ENCODE assay signal across 9 mouse cellular contexts in genomic region chr4:58999686-59000085, GRCm38 (mm10). TPM values are rescaled to one million over a fixed set of nuclear protein-coding genes. Genes with fewer than 3 reads are reported as not detected.
DNase-seq lines count a peak whose midpoint lies in the region; ATAC-seq and TF ChIP-seq lines count a peak whose summit lies in the region.
"Had no signal": no experiment of that assay in that cellular context is flagged by ENCODE, and none has a peak within 500 bp of the region (broad histone marks: within the 10 kb centered on the region; RNA-seq: fewer than 3 reads in every experiment).

No protein-coding gene starts in this region.

- no peak overlapping the region for H3K27ac ChIP-seq in forebrain, embryonic 11.5 days (ENCODE audit: low read depth, low read length)
- no peak overlapping the region for H3K27ac ChIP-seq in forebrain, embryonic 15.5 days (replicated peaks)
- no peak overlapping the region for H3K27ac ChIP-seq in MEL (ENCODE audit: control insufficient read depth, low read depth, low read length)
- H3K27ac ChIP-seq: macrophage had no signal

- DNase-seq in forebrain, embryonic 11.5 days (ENCODE audit: low spot score), result peak; percentile 78
- DNase-seq in MEL (ENCODE audit: low read depth, low spot score), result peak; percentile 87
- DNase-seq in cerebellum, adult 8-10 months, result peak; percentile 72
- DNase-seq in gastrocnemius, postnatal 10 days, result peak; percentile 71
- peak; percentile 55 for DNase-seq in layer of hippocampus, adult 9-10 months (ENCODE audit: low spot score)
- peak; percentile 58 to 81 for DNase-seq in spleen, postnatal 10 days (ENCODE audit: low spot score in 2 of 2)

- peaks cover 16% of the 10 kb centered on the region for H3K79me2 ChIP-seq in MEL (ENCODE audit: control insufficient read depth, insufficient read depth, low read length, poor library complexity)

- no peaks in the 10 kb centered on the region for H3K36me3 ChIP-seq in forebrain, embryonic 11.5 days (ENCODE audit: control insufficient read depth, insufficient read depth, low read length)
- H3K36me3 ChIP-seq in forebrain, embryonic 15.5 days, result no peaks in the 10 kb centered on the region
- peaks cover 0 to 19% of the 10 kb centered on the region in 2 experiments; a peak in 2 of 4 replicates for H3K36me3 ChIP-seq in MEL (ENCODE audit: control insufficient read depth in 1 of 2, insufficient read depth in 2 of 2, low read length in 2 of 2)

- 15% methylated on average over 2 of the region's 2 CpGs for WGBS in forebrain, embryonic 11.5 days
- WGBS in forebrain, embryonic 15.5 days, result 5% methylated on average over 2 of the region's 2 CpGs

- no peak overlapping the region for H3K4me2 ChIP-seq in forebrain, embryonic 11.5 days (ENCODE audit: low read depth, low read length, severe bottlenecking)
- H3K4me2 ChIP-seq in forebrain, embryonic 15.5 days (replicated peaks), result no peak overlapping the region

- H3K9me3 ChIP-seq in forebrain, embryonic 11.5 days (ENCODE audit: control insufficient read depth, low read length), result no peaks in the 10 kb centered on the region
- no peaks in the 10 kb centered on the region for H3K9me3 ChIP-seq in forebrain, embryonic 15.5 days
- no peaks in the 10 kb centered on the region for H3K9me3 ChIP-seq in MEL (replicated peaks; ENCODE audit: insufficient read depth, low read length)

- H3K4me1 ChIP-seq in forebrain, embryonic 11.5 days (replicated peaks; ENCODE audit: control insufficient read depth, insufficient read depth, low read length), result peaks cover 5% of the 10 kb centered on the region; the same call in 1 of the 2 replicates
- peaks cover 20% of the 10 kb centered on the region for H3K4me1 ChIP-seq in forebrain, embryonic 15.5 days
- peaks cover 10 to 20% of the 10 kb centered on the region in 2 experiments for H3K4me1 ChIP-seq in MEL (ENCODE audit: control insufficient read depth in 1 of 2, insufficient read depth in 2 of 2, low read length in 2 of 2)

- no peaks in the 10 kb centered on the region for H3K27me3 ChIP-seq in forebrain, embryonic 11.5 days (ENCODE audit: control insufficient read depth, insufficient read depth, low read length)
- H3K27me3 ChIP-seq in forebrain, embryonic 15.5 days, result no peaks in the 10 kb centered on the region
- H3K27me3 ChIP-seq in MEL (ENCODE audit: control insufficient read depth in 1 of 2, insufficient read depth in 2 of 2, low read length in 2 of 2), result no peaks in the 10 kb centered on the region

- no peak for TF ChIP-seq POLR2A in MEL (IDR thresholded peaks at IDR 0.05; ENCODE audit: control insufficient read depth in 1 of 2, insufficient read depth in 1 of 2, low read depth in 1 of 2, low read length in 2 of 2, poor library complexity in 1 of 2)

- TF ChIP-seq RAD21 in MEL (IDR thresholded peaks at IDR 0.05; ENCODE audit: low read depth, low read length), result peak; percentile 82

- TF ChIP-seq CTCF in MEL (IDR thresholded peaks at IDR 0.05 in 2 of 3, conservative IDR thresholded peaks at IDR 0.05 in 1 of 3; ENCODE audit: control insufficient read depth in 1 of 3, insufficient read depth in 1 of 3, low read depth in 2 of 3, low read length in 3 of 3, poor library complexity in 1 of 3, severe bottlenecking in 1 of 3), result peak; percentile 92 to 93 (median 93)

- TF ChIP-seq EP300 in MEL (IDR thresholded peaks at IDR 0.05; ENCODE audit: low read depth in 1 of 2, low read length in 2 of 2), result no peak

- ATAC-seq in forebrain, embryonic 11.5 days (replicated peaks; ENCODE audit: low FRiP score), result no peak
- no peak for ATAC-seq in forebrain, embryonic 15.5 days (replicated peaks)
- peak; percentile 64 for ATAC-seq in megakaryocyte, adult 5-6 weeks (ENCODE audit: poor library complexity, severe bottlenecking)

- no peak overlapping the region for H3K4me3 ChIP-seq in forebrain, embryonic 11.5 days (ENCODE audit: low read depth, low read length)
- no peak overlapping the region for H3K4me3 ChIP-seq in forebrain, embryonic 15.5 days
- H3K4me3 ChIP-seq in MEL (ENCODE audit: control insufficient read depth in 1 of 2, insufficient read depth in 1 of 2, low read depth in 2 of 2, low read length in 2 of 2), result no peak overlapping the region

- H3K9ac ChIP-seq in forebrain, embryonic 11.5 days (ENCODE audit: low read length), result no peak overlapping the region
- no peak overlapping the region for H3K9ac ChIP-seq in forebrain, embryonic 15.5 days (replicated peaks)
- no peak overlapping the region for H3K9ac ChIP-seq in MEL (ENCODE audit: control insufficient read depth, low read depth, low read length, poor library complexity, severe bottlenecking)

TF ChIP-seq in MEL, 35 proteins besides CTCF, POLR2A, EP300 and RAD21:
- no peak for TF ChIP-seq GABPA (IDR thresholded peaks at IDR 0.05; ENCODE audit: low read depth, low read length)
- TF ChIP-seq CHD1 (IDR thresholded peaks at IDR 0.05; ENCODE audit: low read depth, low read length), result no peak
- TF ChIP-seq SIN3A (IDR thresholded peaks at IDR 0.05; ENCODE audit: low read length), result peak; percentile 53; the same call in 1 of the 2 replicates
- TF ChIP-seq ZKSCAN1 (IDR thresholded peaks at IDR 0.05; ENCODE audit: low read depth, low read length), result no peak
- peak; percentile 82; the same call in 1 of the 2 replicates for TF ChIP-seq MYC (IDR thresholded peaks at IDR 0.05; ENCODE audit: low read depth, low read length)
- TF ChIP-seq ZC3H11A (IDR thresholded peaks at IDR 0.05; ENCODE audit: low read depth, low read length), result peak; percentile 66
- peak; percentile 71 for TF ChIP-seq MXI1 (IDR thresholded peaks at IDR 0.05; ENCODE audit: low read depth, low read length)
- no peak for TF ChIP-seq KAT2A (conservative IDR thresholded peaks at IDR 0.05; ENCODE audit: low read depth, low read length)
- TF ChIP-seq GATA1 (IDR thresholded peaks at IDR 0.05; ENCODE audit: low read depth, low read length), result no peak
- TF ChIP-seq SMC3 (IDR thresholded peaks at IDR 0.05; ENCODE audit: low read depth, low read length), result peak; percentile 94
TF ChIP-seq in MEL: peak in this region for 5.

RNA-seq across cellular contexts. Expression of gene Gm20503, which starts 3.3 kb away (rescaled TPM):
- 6.5 and 7.0 TPM in 2 replicates for polyA plus RNA-seq in forebrain, embryonic 11.5 days (2014; fragmentation: Nextera tagmentation; extraction: Ambion mirVana)
- polyA plus RNA-seq in forebrain, embryonic 15.5 days (2015; fragmentation: Nextera tagmentation; extraction: Ambion mirVana), result 3.6 and 5.9 TPM in 2 replicates
- total RNA-seq in MEL (2012; rRNA removed), result not detected in 2 replicates
- 1 to 10 TPM in 1 of 2 experiments, not detected in 1; 3.3 TPM for polyA plus RNA-seq in MEL (2012; ENCODE audit: insufficient read depth in 1 of 2, insufficient read length in 2 of 2, low read depth in 1 of 2, low replicate concordance in 2 of 2, missing spikeins in 1 of 2)
- total RNA-seq in gastrocnemius, postnatal 10 days (2021), result 1 to 10 TPM in 1 of 2 experiments, not detected in 1; 1.3 TPM
- not detected in 2 replicates for total RNA-seq in megakaryocyte, adult 5-6 weeks (2015)
- total RNA-seq in megakaryocyte, adult 5-6 weeks (2017), result not detected in 2 replicates
- polyA plus RNA-seq: macrophage had no signal

RNA-seq across cellular contexts. Expression of gene Dnajc25, which starts 4.8 kb away (rescaled TPM):
- 6.6 and 7.7 TPM in 2 replicates for polyA plus RNA-seq in forebrain, embryonic 11.5 days (2014; fragmentation: Nextera tagmentation; extraction: Ambion mirVana)
- polyA plus RNA-seq in forebrain, embryonic 15.5 days (2015; fragmentation: Nextera tagmentation; extraction: Ambion mirVana), result 3.3 and 5.1 TPM in 2 replicates
- 6.2 and 6.6 TPM in 2 replicates for total RNA-seq in MEL (2012; rRNA removed)
- 10 to 100 TPM in 1 of 2 experiments, not detected in 1; 11.8 TPM for polyA plus RNA-seq in MEL (2012; ENCODE audit: insufficient read depth in 1 of 2, insufficient read length in 2 of 2, low read depth in 1 of 2, low replicate concordance in 2 of 2, missing spikeins in 1 of 2)
- total RNA-seq in gastrocnemius, postnatal 10 days (2021), result 10 to 100 TPM; 11.3 to 13.7 TPM
- total RNA-seq in megakaryocyte, adult 5-6 weeks (2015), result 11.2 and 11.8 TPM in 2 replicates
- total RNA-seq in megakaryocyte, adult 5-6 weeks (2017), result 13.0 and 14.6 TPM in 2 replicates

RNA-seq across cellular contexts. Expression of gene Ptgr1, which starts 12.8 kb away (rescaled TPM):
- polyA plus RNA-seq in forebrain, embryonic 11.5 days (2014; fragmentation: Nextera tagmentation; extraction: Ambion mirVana), result 16.6 and 16.8 TPM in 2 replicates
- polyA plus RNA-seq in forebrain, embryonic 15.5 days (2015; fragmentation: Nextera tagmentation; extraction: Ambion mirVana), result 4.0 and 4.2 TPM in 2 replicates
- 11.7 and 14.7 TPM in 2 replicates for total RNA-seq in MEL (2012; rRNA removed)
- 10 to 100 TPM in 1 of 2 experiments, not detected in 1; 20.6 TPM for polyA plus RNA-seq in MEL (2012; ENCODE audit: insufficient read depth in 1 of 2, insufficient read length in 2 of 2, low read depth in 1 of 2, low replicate concordance in 2 of 2, missing spikeins in 1 of 2)
- total RNA-seq in gastrocnemius, postnatal 10 days (2021), result 1 to 10 TPM; 4.7 to 5.1 TPM
- 33.1 and 36.4 TPM in 2 replicates for total RNA-seq in megakaryocyte, adult 5-6 weeks (2015)
- total RNA-seq in megakaryocyte, adult 5-6 weeks (2017), result 25.7 and 29.0 TPM in 2 replicates

RNA-seq across cellular contexts. Expression of gene Gng10, which starts 35.2 kb away (rescaled TPM):
- 83.2 and 92.6 TPM in 2 replicates for polyA plus RNA-seq in forebrain, embryonic 11.5 days (2014; fragmentation: Nextera tagmentation; extraction: Ambion mirVana)
- 196 and 207 TPM in 2 replicates for polyA plus RNA-seq in forebrain, embryonic 15.5 days (2015; fragmentation: Nextera tagmentation; extraction: Ambion mirVana)
- 54.0 and 59.1 TPM in 2 replicates for total RNA-seq in MEL (2012; rRNA removed)
- polyA plus RNA-seq in MEL (2012; ENCODE audit: insufficient read depth in 1 of 2, insufficient read length in 2 of 2, low read depth in 1 of 2, low replicate concordance in 2 of 2, missing spikeins in 1 of 2), result 10 to 100 TPM in 1 of 2 experiments, not detected in 1; 51.2 TPM
- total RNA-seq in gastrocnemius, postnatal 10 days (2021), result 10 to 100 TPM; 27.3 to 32.5 TPM
- total RNA-seq in megakaryocyte, adult 5-6 weeks (2015), result 266 and 325 TPM in 2 replicates
- 179 and 182 TPM in 2 replicates for total RNA-seq in megakaryocyte, adult 5-6 weeks (2017)

RNA-seq across cellular contexts. Expression of gene Zkscan16, which starts 56.3 kb away (rescaled TPM):
- polyA plus RNA-seq in forebrain, embryonic 11.5 days (2014; fragmentation: Nextera tagmentation; extraction: Ambion mirVana), result 1.2 TPM in 2 replicates
- 0.73 and 0.99 TPM in 2 replicates for polyA plus RNA-seq in forebrain, embryonic 15.5 days (2015; fragmentation: Nextera tagmentation; extraction: Ambion mirVana)
- total RNA-seq in MEL (2012; rRNA removed), result not detected in 2 replicates
- polyA plus RNA-seq in MEL (2012; ENCODE audit: insufficient read depth in 1 of 2, insufficient read length in 2 of 2, low read depth in 1 of 2, low replicate concordance in 2 of 2, missing spikeins in 1 of 2), result not detected
- total RNA-seq in gastrocnemius, postnatal 10 days (2021), result under 1 TPM; 0.21 to 0.25 TPM
- total RNA-seq in megakaryocyte, adult 5-6 weeks (2015), result not detected in 2 replicates
- total RNA-seq in megakaryocyte, adult 5-6 weeks (2017), result not detected in 2 replicates
- polyA plus RNA-seq: macrophage had no signal
